Mouse (Mus musculus): ENCODE measurements around the gene Fyn.

DNA sequence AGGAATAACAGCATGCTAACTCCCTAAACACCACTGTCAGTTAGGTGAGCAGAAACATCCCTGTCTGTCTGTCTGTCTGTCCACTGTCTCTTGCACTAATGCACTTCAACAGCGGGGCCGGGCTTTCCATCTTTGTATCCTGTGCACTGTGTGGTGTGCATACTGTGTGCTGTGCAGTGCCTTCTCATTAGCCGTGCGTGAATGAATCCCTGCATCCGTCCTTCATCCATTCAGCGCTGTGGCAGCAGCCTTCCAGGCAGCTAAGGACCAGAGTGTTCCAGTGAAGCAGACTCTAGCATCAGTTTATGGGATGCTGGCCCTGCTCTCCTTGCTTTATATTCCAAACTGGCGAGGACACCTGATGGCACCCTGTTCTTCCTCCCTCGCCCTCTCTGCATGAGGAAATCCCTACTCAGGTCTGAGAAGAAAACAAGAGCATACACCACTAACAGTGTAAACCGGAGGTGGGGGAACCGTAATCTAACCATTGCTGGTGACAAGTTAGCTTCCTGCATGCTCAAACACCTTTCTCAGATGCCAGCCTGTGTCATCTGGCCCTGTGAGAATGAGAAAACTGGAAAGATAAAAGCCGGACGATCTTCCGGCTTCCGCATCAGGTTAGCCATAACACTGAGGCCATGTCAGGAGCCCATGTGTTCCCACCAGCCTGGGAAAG is 119.2 kb downstream of the Fyn start:
- TF ChIP-seq CTCF (IDR thresholded peaks at IDR 0.05; ENCODE audit: low read depth) (no peak), EP300 (IDR thresholded peaks at IDR 0.05; ENCODE audit: low read depth) (no peak)
